Mouse (Mus musculus): ENCODE data around the gene Mvp. TPM values are rescaled to one million over a fixed set of nuclear protein-coding genes. Genes with fewer than 3 reads are reported as not detected.

Gene Mvp
- polyA plus RNA-seq, 1 experiment from 2014 or later = 10.9 TPM

- H3K4me2 ChIP-seq (ENCODE audit: low read depth, low read length) = no peak overlapping the region
- peaks cover 16% of the 10 kb centered on the region for H3K4me1 ChIP-seq (ENCODE audit: insufficient read depth)
- peak; percentile 55 for DNase-seq
- TF ChIP-seq EP300 (IDR thresholded peaks at IDR 0.05; ENCODE audit: low read depth) (no peak), CTCF (IDR thresholded peaks at IDR 0.05; ENCODE audit: low read depth) (peak; percentile 81)
- no peaks in the 10 kb centered on the region for H3K9me3 ChIP-seq (ENCODE audit: low read length)
- peaks cover 8% of the 10 kb centered on the region; the same call in 1 of the 2 replicates for H3K36me3 ChIP-seq (replicated peaks; ENCODE audit: insufficient read depth, low read length)
- no peak overlapping the region for H3K27ac ChIP-seq (ENCODE audit: low read depth)
- H3K9ac ChIP-seq (replicated peaks) = no peak overlapping the region
- H3K27me3 ChIP-seq (ENCODE audit: insufficient read depth, low read length) = peaks cover 22% of the 10 kb centered on the region
- H3K4me3 ChIP-seq (ENCODE audit: low read depth, low read length) = no peak overlapping the region
- WGBS (ENCODE audit: insufficient replicate concordance) = 49% methylated on average over 3 of the region's 3 CpGs
- no peak for ATAC-seq
Observed at GRCm38 (mm10) chr7:126946530-126946929, 67.9 kb downstream of the Mvp start.

- H3K4me3 ChIP-seq (ENCODE audit: low read depth, low read length) = no peak overlapping the region
- peaks cover 12% of the 10 kb centered on the region; the same call in 1 of the 2 replicates for H3K36me3 ChIP-seq (replicated peaks; ENCODE audit: insufficient read depth, low read length)
- DNase-seq = no peak
- no peak for ATAC-seq
- H3K9me3 ChIP-seq (ENCODE audit: low read length) = no peaks in the 10 kb centered on the region
- WGBS (ENCODE audit: insufficient replicate concordance) = 73% methylated on average over 5 of the region's 5 CpGs
- no peak for TF ChIP-seq EP300 (IDR thresholded peaks at IDR 0.05; ENCODE audit: low read depth)
- no peak for TF ChIP-seq CTCF (IDR thresholded peaks at IDR 0.05; ENCODE audit: low read depth)
- H3K27me3 ChIP-seq (ENCODE audit: insufficient read depth, low read length) = no peaks in the 10 kb centered on the region
- no peak overlapping the region for H3K27ac ChIP-seq (ENCODE audit: low read depth)
- no peak overlapping the region for H3K9ac ChIP-seq (replicated peaks)
- no peaks in the 10 kb centered on the region for H3K4me1 ChIP-seq (ENCODE audit: insufficient read depth)
- H3K4me2 ChIP-seq (ENCODE audit: low read depth, low read length) = no peak overlapping the region
Observed at GRCm38 (mm10) chr7:126941801-126942200, 72.6 kb downstream of the Mvp start.

GRCm38 (mm10) chr7:126941171-126941570 is 73.2 kb downstream of the Mvp start:
- Histone ChIP-seq H3K36me3 (replicated peaks; ENCODE audit: insufficient read depth, low read length) (peaks cover 12% of the 10 kb centered on the region; the same call in 1 of the 2 replicates), H3K27me3 (ENCODE audit: insufficient read depth, low read length) (no peaks in the 10 kb centered on the region), H3K27ac (ENCODE audit: low read depth) (no peak overlapping the region), H3K4me1 (ENCODE audit: insufficient read depth) (no peaks in the 10 kb centered on the region), H3K9ac (replicated peaks) (no peak overlapping the region), H3K4me3 (ENCODE audit: low read depth, low read length) (no peak overlapping the region), H3K4me2 (ENCODE audit: low read depth, low read length) (no peak overlapping the region), H3K9me3 (ENCODE audit: low read length) (no peaks in the 10 kb centered on the region)
- no peak for DNase-seq
- WGBS (ENCODE audit: insufficient replicate concordance) = 53% methylated on average over 6 of the region's 6 CpGs
- TF ChIP-seq EP300 (IDR thresholded peaks at IDR 0.05; ENCODE audit: low read depth) (no peak), CTCF (IDR thresholded peaks at IDR 0.05; ENCODE audit: low read depth) (no peak)
- ATAC-seq = no peak

Small RNA genes lying within 50 kb of the gene (microRNA-seq; reads per million reads assigned to microRNA genes)
- gene Gm44343 = not detected

Other genes with a start within 250 kb of the Mvp start
- 0.77 and 1.6 TPM in 2 replicates for gene Gdpd3, start 248.3 kb downstream of the Mvp start, polyA plus RNA-seq (2015; fragmentation: Nextera tagmentation; extraction: Ambion mirVana)
- gene Ypel3, start 237.7 kb downstream of the Mvp start, polyA plus RNA-seq (2015; fragmentation: Nextera tagmentation; extraction: Ambion mirVana) = 65.0 and 74.7 TPM in 2 replicates
- 0.14 and 0.29 TPM in 2 replicates for gene Tbx6, start 233.1 kb downstream of the Mvp start, polyA plus RNA-seq (2015; fragmentation: Nextera tagmentation; extraction: Ambion mirVana)
- gene Ppp4c, start 222.1 kb downstream of the Mvp start, polyA plus RNA-seq (2015; fragmentation: Nextera tagmentation; extraction: Ambion mirVana) = 69.9 and 72.1 TPM in 2 replicates
- 0.06 and 0.09 TPM in 2 replicates for gene Fam57b, start 217.0 kb downstream of the Mvp start, polyA plus RNA-seq (2015; fragmentation: Nextera tagmentation; extraction: Ambion mirVana)
- not detected in 2 replicates for gene 4930451I11Rik, start 183.0 kb downstream of the Mvp start, polyA plus RNA-seq (2015; fragmentation: Nextera tagmentation; extraction: Ambion mirVana)
- gene Doc2a, start 167.2 kb downstream of the Mvp start, polyA plus RNA-seq (2015; fragmentation: Nextera tagmentation; extraction: Ambion mirVana) = not detected in 2 replicates
- gene Hirip3, start 152.6 kb downstream of the Mvp start, polyA plus RNA-seq (2015; fragmentation: Nextera tagmentation; extraction: Ambion mirVana) = 6.5 and 7.2 TPM in 2 replicates
- 17.2 and 20.6 TPM in 2 replicates for gene Ino80e, start 152.2 kb downstream of the Mvp start, polyA plus RNA-seq (2015; fragmentation: Nextera tagmentation; extraction: Ambion mirVana)
- 7.5 and 8.7 TPM in 2 replicates for gene Taok2, start 129.9 kb downstream of the Mvp start, polyA plus RNA-seq (2015; fragmentation: Nextera tagmentation; extraction: Ambion mirVana)
- gene Tmem219, start 91.7 kb downstream of the Mvp start, polyA plus RNA-seq (2015; fragmentation: Nextera tagmentation; extraction: Ambion mirVana) = 35.6 and 38.4 TPM in 2 replicates
- gene Kctd13, start 85.7 kb downstream of the Mvp start, polyA plus RNA-seq (2015; fragmentation: Nextera tagmentation; extraction: Ambion mirVana) = 4.4 and 4.6 TPM in 2 replicates
- gene Asphd1, start 65.0 kb downstream of the Mvp start, polyA plus RNA-seq (2015; fragmentation: Nextera tagmentation; extraction: Ambion mirVana) = not detected in 2 replicates
- 0.09 and 0.43 TPM in 2 replicates for gene Sez6l2, start 64.1 kb downstream of the Mvp start, polyA plus RNA-seq (2015; fragmentation: Nextera tagmentation; extraction: Ambion mirVana)
- 33.2 and 37.4 TPM in 2 replicates for gene Cdipt, start 38.7 kb downstream of the Mvp start, polyA plus RNA-seq (2015; fragmentation: Nextera tagmentation; extraction: Ambion mirVana)
- 0.68 and 1.0 TPM in 2 replicates for gene Cdiptos, start 38.5 kb downstream of the Mvp start, polyA plus RNA-seq (2015; fragmentation: Nextera tagmentation; extraction: Ambion mirVana)
- 0.26 TPM in 1 of 2 replicates, not detected in the other for gene Pagr1b, start 1.9 kb upstream of the Mvp start, polyA plus RNA-seq (2015; fragmentation: Nextera tagmentation; extraction: Ambion mirVana)
- 12.2 and 13.8 TPM in 2 replicates for gene Pagr1a, start 2.7 kb upstream of the Mvp start, polyA plus RNA-seq (2015; fragmentation: Nextera tagmentation; extraction: Ambion mirVana)
- gene Gm42742, start 6.5 kb upstream of the Mvp start, polyA plus RNA-seq (2015; fragmentation: Nextera tagmentation; extraction: Ambion mirVana) = 4.5 and 7.8 TPM in 2 replicates
- gene Prrt2, start 6.6 kb upstream of the Mvp start, polyA plus RNA-seq (2015; fragmentation: Nextera tagmentation; extraction: Ambion mirVana) = 0.18 TPM in 1 of 2 replicates, not detected in the other
- gene Maz, start 12.4 kb upstream of the Mvp start, polyA plus RNA-seq (2015; fragmentation: Nextera tagmentation; extraction: Ambion mirVana) = 20.0 and 24.0 TPM in 2 replicates
- gene Kif22, start 27.9 kb upstream of the Mvp start, polyA plus RNA-seq (2015; fragmentation: Nextera tagmentation; extraction: Ambion mirVana) = 45.4 and 47.4 TPM in 2 replicates
- 0.59 and 1.8 TPM in 2 replicates for gene Zg16, start 72.7 kb upstream of the Mvp start, polyA plus RNA-seq (2015; fragmentation: Nextera tagmentation; extraction: Ambion mirVana)
- gene AI467606, start 76.7 kb upstream of the Mvp start, polyA plus RNA-seq (2015; fragmentation: Nextera tagmentation; extraction: Ambion mirVana) = 7.6 and 8.1 TPM in 2 replicates
- 148 and 151 TPM in 2 replicates for gene Qprt, start 107.6 kb upstream of the Mvp start, polyA plus RNA-seq (2015; fragmentation: Nextera tagmentation; extraction: Ambion mirVana)
- gene Spn, start 123.2 kb upstream of the Mvp start, polyA plus RNA-seq (2015; fragmentation: Nextera tagmentation; extraction: Ambion mirVana) = 4.9 and 5.6 TPM in 2 replicates
- gene Cd2bp2, start 181.4 kb upstream of the Mvp start, polyA plus RNA-seq (2015; fragmentation: Nextera tagmentation; extraction: Ambion mirVana) = 11.5 and 14.0 TPM in 2 replicates
- gene Tbc1d10b, start 193.8 kb upstream of the Mvp start, polyA plus RNA-seq (2015; fragmentation: Nextera tagmentation; extraction: Ambion mirVana) = 8.3 and 8.6 TPM in 2 replicates
- gene Mylpf, start 194.3 kb upstream of the Mvp start, polyA plus RNA-seq (2015; fragmentation: Nextera tagmentation; extraction: Ambion mirVana) = 19.7 and 94.3 TPM in 2 replicates
- 4.0 and 5.3 TPM in 2 replicates for gene Zfp553, start 218.4 kb upstream of the Mvp start, polyA plus RNA-seq (2015; fragmentation: Nextera tagmentation; extraction: Ambion mirVana)
- 16.7 and 17.3 TPM in 2 replicates for gene Sept1, start 218.5 kb upstream of the Mvp start, polyA plus RNA-seq (2015; fragmentation: Nextera tagmentation; extraction: Ambion mirVana)
- 15.5 and 17.8 TPM in 2 replicates for gene Zfp771, start 229.7 kb upstream of the Mvp start, polyA plus RNA-seq (2015; fragmentation: Nextera tagmentation; extraction: Ambion mirVana)
- gene Dctpp1, start 246.1 kb upstream of the Mvp start, polyA plus RNA-seq (2015; fragmentation: Nextera tagmentation; extraction: Ambion mirVana) = 96.8 and 107 TPM in 2 replicates